Mouse (Mus musculus) G1E (cell line): Measurements from ENCODE around the gene Calm5.

Experiments used
- CTCF ChIP-seq: IDR thresholded peaks from 2 replicates; pipeline ENCODE4 v1.5.1; 2012; ENCODE audit warnings: low read depth, low read length, inconsistent platforms, mixed read lengths
- GATA1 ChIP-seq: IDR thresholded peaks from 2 replicates; pipeline ENCODE4 v1.6.1; 2012; ENCODE audit warnings: borderline replicate concordance, low read length, inconsistent platforms, mixed read lengths
- TAL1 ChIP-seq: conservative IDR thresholded peaks from 2 replicates; pipeline ENCODE4 v1.6.1; 2012; ENCODE audit warnings: low read depth, low read length, inconsistent platforms, mixed read lengths

DNA sequence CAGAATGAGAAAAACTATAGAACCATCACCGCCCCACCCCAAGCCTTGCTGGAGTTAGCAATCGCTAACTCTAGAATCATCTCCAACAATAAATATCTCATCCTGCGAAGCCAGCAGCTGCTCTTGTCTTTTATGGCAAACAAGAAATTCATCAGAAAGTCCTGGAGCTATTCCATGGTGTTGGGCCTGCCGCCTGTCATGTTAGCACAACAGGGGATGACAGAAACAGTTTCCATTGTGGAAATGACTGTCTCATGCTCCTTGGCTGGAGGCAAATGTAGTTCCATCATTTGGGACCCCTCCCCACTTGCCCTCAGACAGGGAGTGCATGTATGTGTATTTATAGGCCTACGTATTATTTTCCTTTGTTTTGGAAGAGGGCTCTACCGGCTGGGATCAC, 22.5 kb downstream of the Calm5 start:
- TF ChIP-seq CTCF (no peak), TAL1 (no peak), GATA1 (no peak)
